Mouse (Mus musculus): Measurements from ENCODE around the gene Phf14. TPM values are rescaled to one million over a fixed set of nuclear protein-coding genes. Genes with fewer than 3 reads are reported as not detected.

Phf14 gene
- polyA plus RNA-seq, 1 experiment = 56.9 TPM

DNA sequence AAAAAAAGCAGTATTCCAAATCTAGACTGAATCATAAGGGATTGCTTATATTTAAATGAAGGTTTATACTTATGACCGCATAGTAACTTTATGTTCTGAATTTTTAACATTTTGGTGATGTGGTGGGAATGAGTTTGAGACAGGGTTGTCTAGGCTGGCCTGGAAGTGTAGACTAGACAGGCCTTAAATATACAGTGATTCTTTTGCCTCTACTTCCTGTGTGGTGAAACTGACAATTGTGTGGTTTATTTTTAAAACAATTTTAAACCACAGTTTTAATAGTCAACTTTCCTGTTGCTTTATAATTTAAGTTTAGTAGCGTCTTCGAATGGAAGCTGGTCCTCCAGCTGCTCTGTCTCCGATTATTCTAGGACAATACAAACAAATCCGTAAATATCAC, 104.5 kb downstream of the Phf14 start:
- no peaks in the 10 kb centered on the region for H3K27me3 ChIP-seq (ENCODE audit: control insufficient read depth, insufficient read depth, low read length, poor library complexity, severe bottlenecking)
- TF ChIP-seq CTCF (IDR thresholded peaks at IDR 0.05; ENCODE audit: low read depth, low read length) (no peak), EP300 (IDR thresholded peaks at IDR 0.05; ENCODE audit: insufficient read depth, low read depth, low read length) (no peak), POLR2A (IDR thresholded peaks at IDR 0.05; ENCODE audit: insufficient read depth, low read length) (no peak)
- H3K9ac ChIP-seq (ENCODE audit: low read depth, poor library complexity, severe bottlenecking) = no peak overlapping the region
- peaks cover 2% of the 10 kb centered on the region for H3K4me1 ChIP-seq (ENCODE audit: control insufficient read depth, insufficient read depth, low read length)
- no peaks in the 10 kb centered on the region for H3K9me3 ChIP-seq (replicated peaks; ENCODE audit: control insufficient read depth, insufficient read depth, low read length, poor library complexity, severe bottlenecking)
- no peak overlapping the region for H3K27ac ChIP-seq (ENCODE audit: insufficient read depth, low read length)
- H3K36me3 ChIP-seq (ENCODE audit: control insufficient read depth, insufficient read depth, low read length, poor library complexity, severe bottlenecking) = no peaks in the 10 kb centered on the region
- H3K4me3 ChIP-seq (ENCODE audit: low read depth, low read length) = no peak overlapping the region

DNA sequence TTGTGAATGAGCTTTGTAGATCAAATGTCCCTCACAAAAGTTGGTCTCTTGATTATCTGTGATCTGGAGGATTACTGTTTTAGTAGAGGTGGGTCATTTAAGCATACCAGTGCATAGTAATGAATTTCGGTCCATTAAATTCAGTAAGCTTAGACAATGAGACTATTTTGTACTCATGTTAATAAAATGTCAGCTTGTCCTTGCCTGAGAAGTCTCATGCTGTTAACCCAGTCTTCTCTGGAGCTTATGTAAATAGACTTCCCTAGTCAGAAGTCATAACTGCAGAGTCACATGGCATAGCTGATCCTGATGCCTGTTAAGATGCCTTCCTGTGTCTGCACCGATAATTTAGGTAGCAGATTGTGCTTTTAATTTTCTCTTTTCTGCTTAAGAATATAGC, 106.4 kb downstream of the Phf14 start:
- Histone ChIP-seq H3K9ac (ENCODE audit: low read depth, poor library complexity, severe bottlenecking) (no peak overlapping the region), H3K4me3 (ENCODE audit: low read depth, low read length) (no peak overlapping the region), H3K9me3 (replicated peaks; ENCODE audit: control insufficient read depth, insufficient read depth, low read length, poor library complexity, severe bottlenecking) (no peaks in the 10 kb centered on the region), H3K36me3 (ENCODE audit: control insufficient read depth, insufficient read depth, low read length, poor library complexity, severe bottlenecking) (no peaks in the 10 kb centered on the region), H3K4me1 (ENCODE audit: control insufficient read depth, insufficient read depth, low read length) (peaks cover 2% of the 10 kb centered on the region), H3K27me3 (ENCODE audit: control insufficient read depth, insufficient read depth, low read length, poor library complexity, severe bottlenecking) (no peaks in the 10 kb centered on the region), H3K27ac (ENCODE audit: insufficient read depth, low read length) (no peak overlapping the region)
- TF ChIP-seq EP300 (IDR thresholded peaks at IDR 0.05; ENCODE audit: insufficient read depth, low read depth, low read length) = no peak
- TF ChIP-seq CTCF (IDR thresholded peaks at IDR 0.05; ENCODE audit: low read depth, low read length) = no peak
- no peak for TF ChIP-seq POLR2A (IDR thresholded peaks at IDR 0.05; ENCODE audit: insufficient read depth, low read length)

DNA sequence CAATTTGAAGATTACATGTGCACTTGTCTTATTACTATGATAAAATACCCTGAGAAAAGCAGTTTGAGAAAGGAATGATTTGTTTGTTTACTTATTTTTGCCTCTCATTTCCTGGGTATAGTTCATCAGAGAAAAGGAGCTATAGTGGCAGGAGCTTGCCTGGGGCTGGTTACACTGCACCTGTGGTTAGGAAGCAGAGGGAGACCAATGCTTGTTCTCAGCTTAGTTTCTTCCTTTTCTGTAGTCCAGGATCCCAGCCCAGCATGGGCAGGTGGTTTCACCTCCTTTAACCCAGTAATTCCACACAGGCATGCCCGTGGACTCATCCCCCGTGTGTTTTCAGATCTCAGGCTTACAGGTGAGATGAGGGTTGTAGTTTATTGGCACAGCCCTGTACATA, 107.1 kb downstream of the Phf14 start:
- no peak overlapping the region for H3K27ac ChIP-seq (ENCODE audit: insufficient read depth, low read length)
- H3K36me3 ChIP-seq (ENCODE audit: control insufficient read depth, insufficient read depth, low read length, poor library complexity, severe bottlenecking) = no peaks in the 10 kb centered on the region
- peaks cover 2% of the 10 kb centered on the region for H3K4me1 ChIP-seq (ENCODE audit: control insufficient read depth, insufficient read depth, low read length)
- H3K27me3 ChIP-seq (ENCODE audit: control insufficient read depth, insufficient read depth, low read length, poor library complexity, severe bottlenecking) = no peaks in the 10 kb centered on the region
- H3K4me3 ChIP-seq (ENCODE audit: low read depth, low read length) = no peak overlapping the region
- H3K9ac ChIP-seq (ENCODE audit: low read depth, poor library complexity, severe bottlenecking) = no peak overlapping the region
- no peak for TF ChIP-seq EP300 (IDR thresholded peaks at IDR 0.05; ENCODE audit: insufficient read depth, low read depth, low read length)
- TF ChIP-seq CTCF (IDR thresholded peaks at IDR 0.05; ENCODE audit: low read depth, low read length) = no peak
- no peak for TF ChIP-seq POLR2A (IDR thresholded peaks at IDR 0.05; ENCODE audit: insufficient read depth, low read length)
- H3K9me3 ChIP-seq (replicated peaks; ENCODE audit: control insufficient read depth, insufficient read depth, low read length, poor library complexity, severe bottlenecking) = no peaks in the 10 kb centered on the region

DNA sequence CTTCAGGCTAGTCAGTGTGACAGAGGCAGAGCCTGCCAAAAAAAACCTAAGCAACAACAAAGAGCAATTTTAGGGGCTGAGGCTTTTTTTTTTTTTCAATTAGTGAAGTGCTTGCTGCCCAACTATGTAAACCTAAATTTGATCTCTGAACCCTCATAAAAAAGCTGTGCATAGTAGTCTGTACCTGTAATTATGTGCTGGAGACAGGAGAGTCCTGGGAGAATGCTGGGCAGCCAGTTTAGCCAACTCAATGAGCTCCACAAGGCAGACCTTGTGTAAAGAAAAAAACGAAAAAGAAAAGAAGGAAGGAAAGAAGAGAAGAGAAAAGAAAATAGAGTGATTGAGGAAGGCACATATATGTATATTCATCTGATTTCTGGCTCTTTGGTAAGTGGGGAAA, 112.1 kb downstream of the Phf14 start:
- TF ChIP-seq POLR2A (IDR thresholded peaks at IDR 0.05; ENCODE audit: insufficient read depth, low read length) (no peak), EP300 (IDR thresholded peaks at IDR 0.05; ENCODE audit: insufficient read depth, low read depth, low read length) (no peak), CTCF (IDR thresholded peaks at IDR 0.05; ENCODE audit: low read depth, low read length) (no peak)
- H3K4me1 ChIP-seq (ENCODE audit: control insufficient read depth, insufficient read depth, low read length) = peaks cover 2% of the 10 kb centered on the region
- no peaks in the 10 kb centered on the region for H3K27me3 ChIP-seq (ENCODE audit: control insufficient read depth, insufficient read depth, low read length, poor library complexity, severe bottlenecking)
- H3K27ac ChIP-seq (ENCODE audit: insufficient read depth, low read length) = no peak overlapping the region
- H3K4me3 ChIP-seq (ENCODE audit: low read depth, low read length) = no peak overlapping the region
- H3K9me3 ChIP-seq (replicated peaks; ENCODE audit: control insufficient read depth, insufficient read depth, low read length, poor library complexity, severe bottlenecking) = no peaks in the 10 kb centered on the region
- no peaks in the 10 kb centered on the region for H3K36me3 ChIP-seq (ENCODE audit: control insufficient read depth, insufficient read depth, low read length, poor library complexity, severe bottlenecking)
- no peak overlapping the region for H3K9ac ChIP-seq (ENCODE audit: low read depth, poor library complexity, severe bottlenecking)

DNA sequence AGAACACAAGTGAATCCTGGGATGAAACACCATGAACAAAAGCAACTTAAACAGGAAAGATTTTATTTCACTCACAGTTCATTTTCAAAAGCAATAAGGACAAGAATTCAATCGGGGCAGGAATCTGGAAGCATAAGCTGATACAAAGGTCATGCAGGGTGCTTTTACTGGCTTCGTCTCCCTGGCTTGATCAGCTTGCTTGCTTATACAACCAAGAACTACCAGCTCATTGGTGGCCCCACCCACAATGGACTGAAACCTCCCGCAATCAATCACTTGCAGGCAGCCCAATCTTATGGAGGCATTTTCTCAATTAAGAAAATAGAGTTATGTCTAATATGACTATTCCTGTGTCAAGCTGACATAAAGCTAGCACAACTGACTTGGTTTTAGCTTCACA, 112.5 kb downstream of the Phf14 start:
- no peaks in the 10 kb centered on the region for H3K27me3 ChIP-seq (ENCODE audit: control insufficient read depth, insufficient read depth, low read length, poor library complexity, severe bottlenecking)
- no peaks in the 10 kb centered on the region for H3K36me3 ChIP-seq (ENCODE audit: control insufficient read depth, insufficient read depth, low read length, poor library complexity, severe bottlenecking)
- no peak for TF ChIP-seq POLR2A (IDR thresholded peaks at IDR 0.05; ENCODE audit: insufficient read depth, low read length)
- no peak for TF ChIP-seq CTCF (IDR thresholded peaks at IDR 0.05; ENCODE audit: low read depth, low read length)
- TF ChIP-seq EP300 (IDR thresholded peaks at IDR 0.05; ENCODE audit: insufficient read depth, low read depth, low read length) = no peak
- H3K27ac ChIP-seq (ENCODE audit: insufficient read depth, low read length) = no peak overlapping the region
- H3K9me3 ChIP-seq (replicated peaks; ENCODE audit: control insufficient read depth, insufficient read depth, low read length, poor library complexity, severe bottlenecking) = no peaks in the 10 kb centered on the region
- no peak overlapping the region for H3K9ac ChIP-seq (ENCODE audit: low read depth, poor library complexity, severe bottlenecking)
- no peaks in the 10 kb centered on the region for H3K4me1 ChIP-seq (ENCODE audit: control insufficient read depth, insufficient read depth, low read length)
- H3K4me3 ChIP-seq (ENCODE audit: low read depth, low read length) = no peak overlapping the region

DNA sequence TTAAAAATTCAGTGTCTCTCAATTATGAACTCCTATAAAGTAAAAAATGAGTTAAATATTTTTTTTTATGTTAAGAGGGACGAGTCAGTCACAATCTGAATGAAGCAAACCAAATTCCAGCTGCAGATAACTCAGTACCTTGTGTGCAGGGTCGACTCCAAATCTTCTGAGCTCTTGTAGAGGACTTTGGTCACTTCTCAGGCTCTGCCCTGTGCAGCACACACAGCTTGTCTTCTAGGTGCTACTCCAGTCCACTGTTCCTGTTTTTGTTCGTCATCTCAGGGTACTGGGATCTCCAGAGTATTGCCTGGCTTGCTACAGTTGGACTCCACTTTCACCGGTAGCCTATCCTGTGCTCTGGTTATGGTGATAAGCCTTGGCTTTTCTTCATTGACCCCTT, 113.1 kb downstream of the Phf14 start:
- no peak for TF ChIP-seq CTCF (IDR thresholded peaks at IDR 0.05; ENCODE audit: low read depth, low read length)
- no peak for TF ChIP-seq EP300 (IDR thresholded peaks at IDR 0.05; ENCODE audit: insufficient read depth, low read depth, low read length)
- TF ChIP-seq POLR2A (IDR thresholded peaks at IDR 0.05; ENCODE audit: insufficient read depth, low read length) = no peak
- Histone ChIP-seq H3K9me3 (replicated peaks; ENCODE audit: control insufficient read depth, insufficient read depth, low read length, poor library complexity, severe bottlenecking) (no peaks in the 10 kb centered on the region), H3K27me3 (ENCODE audit: control insufficient read depth, insufficient read depth, low read length, poor library complexity, severe bottlenecking) (no peaks in the 10 kb centered on the region), H3K4me3 (ENCODE audit: low read depth, low read length) (no peak overlapping the region), H3K4me1 (ENCODE audit: control insufficient read depth, insufficient read depth, low read length) (no peaks in the 10 kb centered on the region), H3K27ac (ENCODE audit: insufficient read depth, low read length) (no peak overlapping the region), H3K36me3 (ENCODE audit: control insufficient read depth, insufficient read depth, low read length, poor library complexity, severe bottlenecking) (no peaks in the 10 kb centered on the region), H3K9ac (ENCODE audit: low read depth, poor library complexity, severe bottlenecking) (no peak overlapping the region)
